Mouse (Mus musculus) hematopoietic stem cell, adult 5-6 weeks (primary cell): ENCODE data around the gene Pdpk1. TPM values are rescaled to one million over a fixed set of nuclear protein-coding genes. Genes with fewer than 3 reads are reported as not detected.

Experiments
- ATAC-seq, 2 experiments: fragments of 125-278 bp in 1 of 2; replicated peaks in 1 of 2; 2 replicates each; pipeline ENCODE4 v1.8.0; 2016 to 2017; ENCODE audit warnings: inconsistent platforms in 2 of 2, mild to moderate bottlenecking in 2 of 2, moderate number of reproducible peaks in 2 of 2, low read depth in 1 of 2, moderate TSS enrichment in 1 of 2; ENCODE audit not compliant: low FRiP score in 2 of 2, poor library complexity in 2 of 2, severe bottlenecking in 2 of 2, insufficient read depth in 1 of 2, low TSS enrichment in 1 of 2
- total RNA-seq: library from RNA; stranded (forward); fragments of 172-1452, 232-1000 nt; gene quantifications from 2 replicates; pipeline ENCODE4 v1.2.3, GENCODE M21; 2017

The Pdpk1 gene
- total RNA-seq, 1 experiment from 2014 or later: 49.0 TPM

- ATAC-seq: peak; percentile 91 to 96
Measured at GRCm38 (mm10) chr17:24072919-24073696, 77.6 kb downstream of the Pdpk1 start, which contains the start of gene Kctd5. Gene Kctd5, minus strand, starts transcription at chr17:24073485.

DNA sequence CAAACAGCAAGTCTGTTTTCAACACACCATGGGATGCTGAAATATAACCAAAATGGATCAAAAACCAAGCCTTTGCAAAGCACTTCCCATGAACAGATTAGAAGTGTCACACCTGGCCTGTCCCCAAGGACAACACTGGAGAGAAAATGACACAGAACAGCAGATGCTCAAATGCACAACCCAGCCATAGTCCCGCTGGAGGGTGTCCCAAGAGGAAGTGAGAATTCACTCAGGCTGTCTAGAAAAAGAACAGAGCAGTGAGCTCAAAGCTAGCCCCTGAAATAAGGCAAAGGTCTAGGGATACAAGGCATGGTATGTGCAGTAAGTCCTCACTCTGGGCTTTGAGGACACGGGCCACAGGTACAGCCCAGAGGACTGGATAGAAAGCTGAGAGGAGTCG is 81.2 kb downstream of the Pdpk1 start:
- ATAC-seq: no peak

- no peak for ATAC-seq
Measured at GRCm38 (mm10) chr17:24068271-24068670, 82.5 kb downstream of the Pdpk1 start.

DNA sequence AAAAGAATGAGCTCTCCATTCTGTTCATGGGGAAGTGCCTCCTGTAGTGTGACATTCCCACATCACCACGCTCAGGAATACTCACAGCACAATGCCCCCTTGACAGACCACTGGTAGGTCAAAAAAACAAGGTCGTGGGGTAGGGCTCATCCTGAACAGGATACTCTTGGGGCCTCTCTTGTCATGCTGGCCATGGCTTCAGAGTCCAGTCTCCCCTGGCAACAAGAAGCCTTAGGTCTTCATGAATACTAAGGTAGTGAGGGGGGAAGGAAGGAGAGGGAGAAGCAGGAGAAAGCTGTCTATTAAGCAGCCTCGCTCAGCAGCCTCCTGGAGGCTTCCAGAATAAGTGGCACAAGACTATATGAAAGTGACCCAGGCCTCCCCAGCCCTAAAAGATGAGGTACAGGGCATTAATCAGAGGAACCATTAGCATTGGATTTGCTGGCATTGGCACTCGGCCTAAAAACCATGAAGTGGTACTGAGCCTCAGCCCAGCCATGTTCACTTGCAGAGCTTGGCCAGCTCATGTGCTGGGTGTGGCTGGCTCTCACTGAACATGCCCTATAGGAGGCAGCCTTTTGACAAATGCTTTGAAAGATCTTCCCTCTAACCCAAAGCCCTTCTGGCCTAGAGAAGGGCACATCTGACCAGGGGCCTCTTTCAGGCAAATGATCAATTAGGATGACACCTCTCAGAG is 88.1 kb downstream of the Pdpk1 start:
- no peak for ATAC-seq

GRCm38 (mm10) chr17:24057730-24058245 is 92.9 kb downstream of the Pdpk1 start:
- no peak for ATAC-seq

- no peak for ATAC-seq
Measured at GRCm38 (mm10) chr17:24056636-24057625, 93.8 kb downstream of the Pdpk1 start.

DNA sequence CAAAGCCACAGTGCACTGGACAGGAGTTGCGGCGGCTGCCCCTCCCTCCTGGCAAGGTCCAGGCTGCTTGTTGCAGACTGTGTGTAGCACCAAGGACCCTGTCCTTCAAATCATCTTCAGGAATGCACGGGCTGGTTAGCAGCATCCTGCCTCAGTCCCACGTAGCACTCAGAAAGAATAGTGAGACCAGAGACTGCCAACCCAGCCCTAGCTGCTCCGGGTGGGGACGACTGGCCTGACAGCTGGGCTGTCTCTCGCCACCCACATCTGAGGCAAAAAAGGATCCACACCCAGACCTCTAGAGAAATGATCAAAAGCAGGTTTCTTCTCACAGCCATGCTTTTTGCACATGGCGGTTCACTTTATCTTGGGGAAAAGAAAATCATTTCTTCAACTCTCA is 101.7 kb downstream of the Pdpk1 start:
- no peak for ATAC-seq

DNA sequence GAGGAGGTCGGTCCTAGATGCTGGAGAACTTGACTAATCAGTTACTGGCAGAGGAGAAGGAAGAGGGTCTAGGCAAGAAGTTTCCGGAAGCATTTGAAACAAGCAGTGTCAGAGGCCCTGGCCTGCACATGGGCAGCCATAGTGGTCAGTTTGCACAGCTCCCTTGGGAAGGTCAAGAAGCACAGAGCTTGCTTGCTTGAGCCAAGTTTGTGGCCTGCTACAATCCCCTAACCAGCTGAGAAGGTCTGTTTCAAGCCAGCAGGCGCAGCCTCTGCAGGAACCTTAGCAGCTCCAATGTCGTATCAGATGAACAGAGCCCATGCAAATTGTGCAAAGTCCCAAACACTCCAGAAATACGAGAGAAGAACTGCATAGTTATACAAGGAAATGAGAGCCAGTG is 102.7 kb downstream of the Pdpk1 start:
- ATAC-seq: no peak

DNA sequence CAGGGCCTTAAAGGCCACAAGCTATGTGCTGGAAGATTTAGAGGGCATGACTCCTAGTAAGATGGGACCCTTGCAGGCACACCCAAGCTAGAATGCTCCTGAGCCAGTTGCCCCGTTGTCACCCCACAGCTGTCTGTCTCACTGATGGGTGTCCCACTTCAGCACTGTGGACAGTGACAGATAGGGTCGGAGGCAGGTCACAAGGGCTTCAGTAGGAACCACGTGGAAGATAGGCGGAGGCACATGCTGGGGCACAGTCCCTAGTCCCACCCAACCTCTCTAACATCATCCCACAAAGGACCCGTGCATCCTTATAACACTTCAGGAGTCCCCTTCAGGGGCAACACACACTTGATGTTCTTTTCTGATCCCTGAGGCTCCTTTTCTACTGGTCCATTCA is 104.7 kb downstream of the Pdpk1 start:
- no peak for ATAC-seq

DNA sequence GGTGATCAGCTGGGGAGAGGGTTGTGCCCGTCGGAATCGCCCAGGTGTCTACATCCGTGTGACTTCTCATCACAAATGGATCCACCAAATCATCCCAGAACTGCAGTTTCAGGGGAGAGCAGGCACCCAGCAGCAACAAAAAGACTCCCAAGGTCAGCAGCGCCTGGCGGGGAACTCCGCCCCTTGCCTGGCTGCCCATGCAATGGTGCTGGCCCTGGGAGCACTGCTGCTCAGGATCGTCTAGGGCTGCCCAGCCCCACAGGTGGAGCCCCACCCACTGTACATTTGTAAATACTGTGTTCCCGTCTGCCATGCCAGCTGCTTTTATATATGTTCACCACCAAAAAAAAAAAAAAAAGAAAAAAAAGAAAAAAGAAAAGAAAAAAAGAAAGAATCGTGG is 105.1 kb downstream of the Pdpk1 start:
- ATAC-seq: no peak

DNA sequence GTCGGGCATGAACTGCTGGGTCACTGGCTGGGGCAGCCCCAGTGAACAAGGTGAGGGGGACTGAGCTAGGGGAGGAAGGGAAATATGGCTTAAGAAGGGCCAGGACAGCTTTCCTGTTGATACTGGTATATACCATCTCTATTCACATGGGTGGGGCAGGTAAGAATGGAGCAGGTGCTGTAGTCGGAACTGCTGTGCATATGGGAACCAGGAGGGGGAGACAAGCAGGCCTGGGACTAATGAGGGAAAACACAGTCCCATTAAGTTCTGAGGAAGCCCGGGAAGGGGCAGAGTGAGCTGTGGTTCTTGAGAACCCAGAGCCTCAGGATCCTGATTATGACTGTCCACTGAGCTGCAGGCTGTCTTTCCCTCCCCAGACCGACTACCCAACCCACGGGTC is 106.2 kb downstream of the Pdpk1 start:
- ATAC-seq: no peak

- no peak for ATAC-seq
Measured at GRCm38 (mm10) chr17:24037844-24038243, 112.9 kb downstream of the Pdpk1 start, which contains the start of gene Prss27. Gene Prss27, plus strand, starts transcription at chr17:24038144.

DNA sequence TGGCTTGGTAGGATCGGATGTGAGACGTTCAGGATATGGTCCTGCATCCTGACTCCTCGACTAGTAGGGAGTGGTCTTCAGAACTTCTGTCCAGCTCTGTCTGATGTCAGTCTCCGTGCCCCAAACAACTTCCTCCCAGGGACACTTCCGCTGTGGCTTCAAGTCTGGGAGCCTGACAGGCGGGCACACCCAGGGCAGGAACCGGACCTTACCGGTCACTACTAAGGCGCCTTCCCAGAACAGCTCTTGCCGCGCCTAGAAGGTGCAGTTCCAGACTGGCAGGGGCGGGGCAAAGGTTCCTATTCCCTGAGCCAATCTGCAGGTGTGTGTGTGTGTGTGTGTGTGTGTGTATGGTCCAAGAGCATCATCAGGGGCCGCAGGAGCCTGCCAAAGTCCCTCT is 113.4 kb downstream of the Pdpk1 start:
- ATAC-seq: 0 out of 4 replicates have a peak, but pooled peaks of 1 of the 2 experiments have one; percentile 25

GRCm38 (mm10) chr17:24036954-24037353 is 113.8 kb downstream of the Pdpk1 start:
- no peak for ATAC-seq

DNA sequence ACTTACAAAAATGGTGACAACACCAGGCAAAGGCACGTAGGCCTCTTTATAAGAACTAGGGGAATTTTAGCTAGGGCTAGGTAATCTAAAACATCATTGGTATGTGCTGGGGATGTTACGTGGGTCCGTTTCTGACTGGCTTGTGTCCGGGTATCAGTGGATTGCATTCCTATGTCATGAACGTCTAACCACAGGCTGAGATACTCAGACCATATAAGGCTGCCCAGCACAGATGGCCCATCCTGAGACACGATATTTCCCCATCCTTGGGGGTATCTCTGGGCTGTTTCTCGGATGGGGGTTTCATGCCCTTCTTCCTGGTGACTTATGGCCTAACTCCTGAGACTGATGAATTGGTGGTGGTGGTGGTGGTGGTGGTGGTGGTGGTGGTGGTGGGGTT is 115.6 kb downstream of the Pdpk1 start:
- ATAC-seq: no peak

DNA sequence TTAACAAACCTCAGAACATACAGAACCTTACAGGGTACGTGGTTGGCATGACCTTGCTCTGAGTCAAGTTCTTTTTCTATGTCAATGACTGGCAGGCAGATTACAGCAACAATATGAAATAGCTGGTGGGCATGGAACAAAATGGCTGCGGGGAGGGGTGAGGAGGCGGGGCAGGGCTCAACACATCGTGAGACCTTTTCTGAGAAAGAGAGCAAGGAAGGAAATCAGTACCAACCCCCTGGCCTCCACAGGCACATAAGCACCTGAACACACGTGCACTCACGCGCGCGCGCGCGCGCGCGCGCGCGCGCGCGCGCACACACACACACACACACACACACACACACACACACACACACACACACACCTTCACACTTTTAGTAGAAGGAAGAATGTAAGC is 120.2 kb downstream of the Pdpk1 start:
- no peak for ATAC-seq

DNA sequence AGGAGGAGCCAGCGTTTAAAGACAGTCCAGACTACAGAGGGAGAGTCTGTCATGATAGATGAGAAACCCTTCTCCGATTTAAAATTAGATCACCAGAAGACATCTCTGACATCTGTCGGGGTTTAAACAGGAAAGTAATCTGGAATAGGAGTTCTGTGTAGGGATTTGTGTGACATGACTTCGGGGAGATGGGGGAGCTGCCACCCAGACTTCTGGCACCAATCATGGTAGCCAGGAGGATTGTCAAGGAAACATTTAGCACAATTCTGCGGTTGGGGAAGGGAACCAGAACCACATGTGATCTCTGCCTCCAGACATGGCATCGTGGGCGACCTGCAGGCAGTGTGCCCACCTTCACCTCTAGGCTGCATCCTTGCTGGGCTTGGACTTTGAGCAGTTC is 121.2 kb downstream of the Pdpk1 start:
- ATAC-seq: no peak
